Mouse (Mus musculus) forebrain, embryonic 12.5 days (tissue): ENCODE data around the gene Unc5a. TPM values are rescaled to one million over a fixed set of nuclear protein-coding genes. Genes with fewer than 3 reads are reported as not detected.

Source experiments
- ATAC-seq: fragments of 200-750 bp; cut with Nextera tagmentation; 2 replicates; pipeline ENCODE4 v1.8.0; 2017; ENCODE audit warnings: moderate TSS enrichment; ENCODE audit not compliant: low FRiP score
- H3K27ac ChIP-seq: fragments of 300-500 bp; sonication (generic); 2 replicates; pipeline ENCODE4 v1.5.1; 2016; ENCODE audit warnings: mild to moderate bottlenecking
- H3K27me3 ChIP-seq: fragments of 300-500 bp; sonication (generic); 2 replicates; pipeline ENCODE4 v1.6.1; 2016; ENCODE audit warnings: mild to moderate bottlenecking
- H3K36me3 ChIP-seq: fragments of 300-500 bp; sonication (generic); replicated peaks from 2 replicates; pipeline ENCODE4 v1.6.1; 2016; ENCODE audit warnings: mild to moderate bottlenecking
- H3K4me1 ChIP-seq: fragments of 300-500 bp; sonication (generic); 2 replicates; pipeline ENCODE4 v1.6.1; 2016
- H3K4me2 ChIP-seq: fragments of 300-500 bp; sonication (generic); 2 replicates; pipeline ENCODE4 v1.6.1; 2016; ENCODE audit warnings: mild to moderate bottlenecking, moderate library complexity
- H3K4me3 ChIP-seq: fragments of 300-500 bp; sonication (generic); replicated peaks from 2 replicates; pipeline ENCODE4 v1.5.1; 2016; ENCODE audit warnings: mild to moderate bottlenecking
- H3K9ac ChIP-seq: fragments of 300-500 bp; sonication (generic); 2 replicates; pipeline ENCODE4 v1.6.1; 2016; ENCODE audit warnings: mild to moderate bottlenecking
- H3K9me3 ChIP-seq: fragments of 300-500 bp; sonication (generic); 2 replicates; pipeline ENCODE4 v1.6.1; 2016
- WGBS: fragments of 180-500 bp; shearing (Covaris S2); methylation state at CpG from one replicate; pipeline ENCODE4 v1.1.7; 2016; 5-methylcytosine and 5-hydroxymethylcytosine counted together
- polyA plus RNA-seq: library from polyadenylated mRNA; unstranded; fragments of >200 nt; fragmentation: Nextera tagmentation; extraction: Ambion mirVana; gene quantifications from 2 replicates; pipeline ENCODE4 v1.2.1, GENCODE M21; 2016

Unc5a gene
- polyA plus RNA-seq, 1 experiment from 2014 or later: 5.6 TPM

DNA sequence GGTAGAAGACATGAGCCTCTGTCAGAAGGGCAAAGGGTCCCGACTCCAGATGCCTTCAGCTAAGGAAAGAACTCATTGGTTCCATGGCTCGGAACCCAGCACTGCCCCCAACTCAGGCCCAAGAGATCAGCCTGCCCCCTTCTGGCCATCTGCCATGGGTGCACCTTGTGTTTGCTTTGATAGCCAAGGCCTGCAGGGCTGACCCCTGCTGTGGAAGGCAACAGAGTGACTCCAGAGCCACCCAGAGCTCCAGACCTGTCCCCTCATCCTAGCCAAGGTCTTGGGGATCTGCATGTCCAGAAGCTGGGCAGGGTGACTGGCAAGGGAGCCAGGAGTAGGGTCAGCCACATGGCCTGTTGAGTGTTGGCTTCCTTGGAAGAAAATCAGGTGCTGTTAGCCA is 34.4 kb downstream of the Unc5a start:
- Histone ChIP-seq H3K4me2 (no peak overlapping the region), H3K27ac (no peak overlapping the region), H3K4me3 (no peak overlapping the region), H3K4me1 (peaks cover 33% of the 10 kb centered on the region), H3K9me3 (no peaks in the 10 kb centered on the region), H3K27me3 (peaks cover 70% of the 10 kb centered on the region), H3K9ac (no peak overlapping the region), H3K36me3 (no peaks in the 10 kb centered on the region)
- no peak for ATAC-seq
- WGBS: 62% methylated on average over 2 of the region's 2 CpGs

DNA sequence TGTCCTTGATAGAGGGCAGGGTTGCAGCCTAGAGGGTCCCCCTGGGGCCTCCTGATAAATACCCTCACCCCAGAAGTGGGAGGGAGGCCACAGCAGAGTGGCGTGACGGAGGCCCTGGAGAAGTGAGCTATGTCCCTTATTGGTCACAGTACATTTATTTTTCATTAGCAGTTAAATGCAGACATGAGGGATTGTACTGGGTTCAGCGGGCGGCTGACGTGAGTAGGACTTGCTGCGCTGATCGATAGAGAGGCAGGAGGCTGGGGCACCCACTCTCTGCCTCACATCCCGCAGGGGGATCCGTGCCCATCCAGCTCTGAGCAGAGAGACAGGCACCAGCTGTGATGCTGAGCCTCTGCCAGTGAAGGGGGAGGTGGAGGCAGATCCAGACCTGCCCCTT is 38.2 kb downstream of the Unc5a start:
- Histone ChIP-seq H3K9me3 (no peaks in the 10 kb centered on the region), H3K4me2 (no peak overlapping the region), H3K9ac (no peak overlapping the region; the same call in 1 of the 2 replicates), H3K4me1 (peaks cover 21% of the 10 kb centered on the region), H3K36me3 (no peaks in the 10 kb centered on the region), H3K27ac (no peak overlapping the region), H3K4me3 (no peak overlapping the region), H3K27me3 (peaks cover 57% of the 10 kb centered on the region)
- WGBS: 78% methylated on average over 9 of the region's 9 CpGs
- ATAC-seq: no peak

DNA sequence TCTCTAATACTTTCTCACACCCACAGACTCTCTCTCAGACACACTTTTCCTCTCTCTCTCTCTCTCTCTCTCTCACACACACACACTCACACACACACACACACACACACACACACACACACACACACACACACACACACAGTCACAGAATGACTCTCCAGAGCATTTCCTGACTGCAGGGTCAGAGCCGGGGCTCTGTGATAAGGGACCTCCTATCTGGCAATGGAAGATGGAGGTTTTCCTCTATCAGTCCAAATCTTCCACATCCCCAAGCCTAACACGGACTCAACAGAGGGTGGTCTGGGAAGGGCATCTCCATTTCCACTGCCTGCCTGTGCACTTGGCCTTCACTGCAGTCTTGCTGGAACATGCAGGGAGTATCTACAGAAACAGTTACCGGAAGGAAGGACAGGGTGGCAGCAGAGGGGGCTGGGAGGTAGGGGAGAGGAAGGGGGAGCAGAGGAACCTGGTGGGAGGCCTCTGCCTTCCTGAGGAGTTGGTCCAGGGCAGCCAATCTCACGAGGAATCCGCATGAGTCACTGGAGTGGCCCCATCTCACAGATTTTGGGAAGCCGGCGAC is 39.1 kb downstream of the Unc5a start:
- Histone ChIP-seq H3K9ac (no peak overlapping the region; the same call in 1 of the 2 replicates), H3K27me3 (peaks cover 53% of the 10 kb centered on the region), H3K4me1 (peaks cover 21% of the 10 kb centered on the region), H3K4me3 (no peak overlapping the region), H3K4me2 (no peak overlapping the region), H3K9me3 (no peaks in the 10 kb centered on the region), H3K27ac (no peak overlapping the region), H3K36me3 (no peaks in the 10 kb centered on the region)
- no peak for ATAC-seq
- 55% methylated on average over 7 of the region's 7 CpGs for WGBS

DNA sequence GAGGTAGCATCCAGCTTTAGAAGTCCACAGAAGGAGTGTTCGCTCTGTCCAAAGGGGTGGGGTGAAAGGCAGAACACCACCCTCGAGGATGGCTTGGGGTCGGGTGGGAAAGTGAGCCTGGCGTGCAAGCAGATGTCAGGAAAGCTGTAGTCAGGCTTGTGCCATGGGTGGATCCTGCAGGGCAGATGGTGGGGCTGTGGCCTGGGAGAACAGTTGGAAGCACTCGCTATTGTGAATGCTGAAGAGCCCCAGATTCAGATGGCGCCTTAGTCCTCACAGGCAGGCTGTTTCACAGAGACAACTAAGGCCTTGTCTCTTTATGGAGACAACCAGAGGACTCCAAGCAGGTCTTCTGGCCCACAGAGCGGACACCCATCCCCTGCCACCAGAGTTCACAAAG is 43.0 kb downstream of the Unc5a start:
- ATAC-seq: no peak
- peaks cover 41% of the 10 kb centered on the region for H3K4me1 ChIP-seq
- peaks cover 46% of the 10 kb centered on the region for H3K27me3 ChIP-seq

DNA sequence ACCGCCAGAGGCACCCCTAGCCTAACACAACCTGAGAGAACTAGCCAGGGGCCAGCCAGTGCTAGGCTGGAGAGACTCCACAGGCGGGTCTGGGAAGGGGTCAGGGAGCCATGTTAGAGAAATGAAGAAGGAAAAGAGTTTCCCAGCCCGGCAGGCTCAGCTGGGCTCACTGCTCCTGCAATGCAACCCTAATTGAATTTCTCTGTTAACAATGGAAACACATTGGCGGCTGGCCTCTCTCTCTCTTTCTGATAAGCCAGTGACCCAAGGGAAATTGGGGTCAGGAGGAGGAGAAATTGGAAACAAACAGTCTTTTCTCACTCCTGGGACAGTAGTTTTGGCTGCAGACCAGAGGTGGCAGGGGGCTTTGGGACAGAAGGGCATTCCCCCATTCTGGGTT is 45.4 kb downstream of the Unc5a start:
- Histone ChIP-seq H3K4me2 (peak overlapping the region; percentile 16; the same call in 1 of the 2 replicates), H3K4me3 (no peak overlapping the region)

More for the DNA sequence above, 43.0 kb downstream of the Unc5a start:
- no peaks in the 10 kb centered on the region for H3K36me3 ChIP-seq
- H3K9me3 ChIP-seq: no peaks in the 10 kb centered on the region
- no peak overlapping the region for H3K9ac ChIP-seq
- no peak overlapping the region for H3K4me3 ChIP-seq
- 95% methylated on average over 7 of the region's 7 CpGs for WGBS
- H3K4me2 ChIP-seq: no peak overlapping the region
- H3K27ac ChIP-seq: no peak overlapping the region

DNA sequence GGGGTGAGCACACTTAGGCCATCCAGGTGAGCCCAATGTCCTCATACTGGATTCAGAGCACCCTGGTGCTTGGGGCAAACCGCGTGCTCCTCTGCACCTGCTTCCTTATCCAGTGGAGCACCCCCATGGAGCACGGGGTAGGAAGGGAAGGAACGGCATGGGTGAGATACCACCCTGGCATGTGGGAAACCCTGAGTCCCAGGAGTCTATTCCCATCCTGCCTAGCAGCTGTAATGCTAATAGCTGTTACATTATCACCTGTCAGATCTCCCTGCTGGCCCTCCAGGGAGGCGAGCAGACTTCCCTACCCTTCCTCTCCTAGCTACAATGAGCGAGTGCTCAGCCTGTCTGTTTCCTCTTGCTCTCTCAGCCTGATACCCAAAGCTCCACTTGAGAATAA is 46.0 kb downstream of the Unc5a start:
- Histone ChIP-seq H3K4me1 (peaks cover 33% of the 10 kb centered on the region), H3K4me3 (no peak overlapping the region), H3K9ac (no peak overlapping the region), H3K36me3 (no peaks in the 10 kb centered on the region), H3K27ac (peak overlapping the region; percentile 59), H3K4me2 (0 out of 2 replicates have a peak overlapping the region, but pooled peaks have one; percentile 16), H3K27me3 (peaks cover 54% of the 10 kb centered on the region), H3K9me3 (no peaks in the 10 kb centered on the region)
- WGBS: 59% methylated on average over 6 of the region's 6 CpGs
- peak; percentile 51 for ATAC-seq

More for the DNA sequence above, 45.4 kb downstream of the Unc5a start:
- H3K36me3 ChIP-seq: no peaks in the 10 kb centered on the region
- H3K9me3 ChIP-seq: no peaks in the 10 kb centered on the region
- H3K27me3 ChIP-seq: peaks cover 53% of the 10 kb centered on the region
- 1% methylated on average over 4 of the region's 4 CpGs for WGBS
- no peak overlapping the region for H3K9ac ChIP-seq
- H3K4me1 ChIP-seq: peaks cover 38% of the 10 kb centered on the region
- H3K27ac ChIP-seq: peak overlapping the region; percentile 59
- peak; percentile 54 for ATAC-seq

DNA sequence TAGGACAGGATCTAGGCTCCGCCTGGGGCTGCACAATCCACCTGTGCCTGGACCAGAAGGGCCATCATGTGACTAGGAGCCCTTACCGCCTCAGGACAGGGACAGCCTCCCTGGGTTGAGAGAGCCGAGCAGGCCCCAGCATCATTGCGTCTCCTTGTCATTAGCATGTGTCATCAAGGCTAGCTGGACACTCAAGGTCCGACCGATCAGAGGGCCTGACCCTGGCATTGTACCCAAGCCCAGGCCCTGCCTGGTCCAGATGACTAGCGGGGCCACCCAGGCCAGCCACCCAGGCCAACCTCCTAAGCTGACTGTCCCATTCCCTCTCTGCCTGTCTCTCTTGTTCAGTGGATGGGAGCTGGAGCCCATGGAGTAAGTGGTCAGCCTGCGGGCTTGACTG is 48.4 kb downstream of the Unc5a start:
- Histone ChIP-seq H3K4me3 (no peak overlapping the region), H3K9me3 (no peaks in the 10 kb centered on the region), H3K27ac (no peak overlapping the region), H3K9ac (no peak overlapping the region), H3K4me2 (no peak overlapping the region), H3K36me3 (0 out of 2 replicates have a peak, but pooled peaks cover 4% of the 10 kb centered on the region), H3K27me3 (peaks cover 51% of the 10 kb centered on the region), H3K4me1 (peaks cover 33% of the 10 kb centered on the region)
- WGBS: 89% methylated on average over 8 of the region's 8 CpGs
- ATAC-seq: no peak

DNA sequence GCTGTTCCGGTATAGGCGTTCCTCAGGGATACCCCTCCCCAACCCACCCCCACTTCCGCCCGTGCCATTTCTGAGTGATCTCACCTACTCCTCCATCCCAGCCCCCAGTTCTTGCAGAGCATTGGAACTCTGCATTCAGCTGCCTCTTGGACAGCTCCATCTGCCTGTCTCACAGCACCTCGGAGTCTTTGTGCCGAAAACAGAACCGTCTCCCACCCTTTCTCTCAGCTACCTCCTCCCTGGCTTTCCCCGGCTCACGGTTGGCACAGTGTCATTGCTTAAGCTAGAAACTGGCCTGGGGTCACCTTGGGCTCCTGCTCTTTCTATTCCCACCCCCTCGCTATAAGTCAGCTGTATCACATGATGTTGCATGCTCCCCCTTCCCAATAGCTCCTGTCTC is 51.2 kb downstream of the Unc5a start:
- no peaks in the 10 kb centered on the region for H3K9me3 ChIP-seq
- H3K9ac ChIP-seq: no peak overlapping the region
- H3K4me3 ChIP-seq: no peak overlapping the region
- 84% methylated on average over 10 of the region's 10 CpGs for WGBS
- H3K27ac ChIP-seq: no peak overlapping the region
- peaks cover 4% of the 10 kb centered on the region; the same call in 1 of the 2 replicates for H3K36me3 ChIP-seq
- no peak overlapping the region for H3K4me2 ChIP-seq
- H3K4me1 ChIP-seq: peaks cover 22% of the 10 kb centered on the region
- ATAC-seq: no peak
- H3K27me3 ChIP-seq: peaks cover 58% of the 10 kb centered on the region

DNA sequence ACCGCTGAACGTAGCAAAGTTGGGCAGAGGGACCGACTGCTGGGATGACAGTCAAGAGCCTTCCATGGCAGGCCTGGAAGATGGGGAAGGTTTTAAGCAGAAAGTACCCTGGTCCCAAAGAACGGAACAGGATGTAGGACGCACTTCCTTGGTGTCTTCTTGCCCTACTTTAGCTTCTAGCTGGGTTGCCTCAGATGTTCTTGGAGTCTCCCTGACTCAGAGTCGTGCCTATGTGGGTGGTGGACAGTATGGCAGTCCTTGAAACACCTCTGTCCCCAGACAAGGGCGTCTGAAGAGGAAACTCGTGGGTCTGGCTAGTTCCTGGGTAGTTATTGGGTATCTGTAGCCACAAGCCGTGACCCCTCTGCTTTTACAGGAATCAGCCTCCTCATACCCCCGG is 52.9 kb downstream of the Unc5a start:
- WGBS: 84% methylated on average over 10 of the region's 10 CpGs
- no peaks in the 10 kb centered on the region for H3K9me3 ChIP-seq
- no peak overlapping the region for H3K27ac ChIP-seq
- peaks cover 45% of the 10 kb centered on the region for H3K27me3 ChIP-seq
- ATAC-seq: no peak
- H3K4me3 ChIP-seq: no peak overlapping the region
- peaks cover 4% of the 10 kb centered on the region; the same call in 1 of the 2 replicates for H3K36me3 ChIP-seq
- H3K4me2 ChIP-seq: no peak overlapping the region
- H3K4me1 ChIP-seq: peaks cover 26% of the 10 kb centered on the region
- H3K9ac ChIP-seq: no peak overlapping the region

DNA sequence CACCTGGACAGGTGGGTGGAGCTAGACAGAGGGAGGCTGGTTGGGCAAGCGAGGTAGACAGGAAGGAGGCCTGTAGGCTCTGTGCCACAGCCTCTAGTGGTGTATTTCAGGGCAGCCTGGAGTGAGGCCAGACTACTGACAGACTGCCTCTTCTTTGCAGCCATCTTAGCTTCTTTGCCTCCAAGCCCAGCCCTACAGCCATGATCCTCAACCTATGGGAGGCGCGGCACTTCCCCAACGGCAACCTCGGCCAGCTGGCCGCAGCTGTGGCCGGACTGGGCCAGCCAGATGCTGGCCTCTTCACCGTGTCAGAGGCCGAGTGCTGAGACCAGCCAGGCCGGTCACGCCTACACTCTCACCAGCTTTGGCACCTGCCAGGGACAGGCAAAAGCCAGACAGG is 55.4 kb downstream of the Unc5a start:
- WGBS: 82% methylated on average over 11 of the region's 11 CpGs
- no peak for ATAC-seq
- Histone ChIP-seq H3K4me2 (no peak overlapping the region), H3K9me3 (no peaks in the 10 kb centered on the region), H3K36me3 (peaks cover 4% of the 10 kb centered on the region; the same call in 1 of the 2 replicates), H3K4me3 (no peak overlapping the region), H3K9ac (no peak overlapping the region), H3K27ac (no peak overlapping the region), H3K4me1 (peaks cover 43% of the 10 kb centered on the region), H3K27me3 (peaks cover 32% of the 10 kb centered on the region)

DNA sequence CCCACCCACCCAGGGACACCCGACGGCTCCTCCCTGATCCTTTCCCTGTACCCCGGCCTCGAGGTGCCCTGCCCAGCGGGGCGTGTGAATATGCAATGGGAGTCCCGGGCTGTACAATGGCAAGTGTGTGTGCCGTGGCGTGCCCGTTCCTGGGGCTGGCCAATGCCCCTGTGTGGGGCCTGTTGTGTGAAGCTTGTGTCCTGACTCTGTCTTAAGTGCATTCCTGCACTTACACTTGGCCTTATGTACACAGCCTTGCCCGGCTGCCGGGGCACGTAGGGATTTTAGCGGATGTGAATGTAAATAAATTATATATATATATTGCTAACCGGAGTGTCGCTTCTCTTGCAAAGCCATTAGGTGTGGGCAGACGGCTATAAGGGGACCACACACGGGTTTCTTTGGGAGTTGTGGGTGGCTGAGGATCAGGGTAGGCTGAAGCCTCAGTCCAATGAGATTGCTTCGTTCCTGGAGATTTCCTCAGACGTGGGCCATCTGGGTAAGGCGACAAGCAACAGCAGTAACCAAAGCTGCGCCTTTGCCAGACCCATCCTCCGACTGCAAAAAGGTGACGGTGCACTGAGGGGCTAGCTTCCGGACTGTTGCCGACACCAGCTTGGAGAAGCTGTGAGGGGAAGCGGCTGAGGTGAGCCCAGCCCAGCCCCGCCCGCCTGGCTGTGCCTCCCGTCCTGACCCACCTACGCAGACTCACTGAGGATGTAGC is 56.6 kb downstream of the Unc5a start:
- Histone ChIP-seq H3K4me1 (peaks cover 43% of the 10 kb centered on the region), H3K27ac (no peak overlapping the region), H3K36me3 (peaks cover 4% of the 10 kb centered on the region; the same call in 1 of the 2 replicates), H3K4me2 (no peak overlapping the region), H3K27me3 (peaks cover 33% of the 10 kb centered on the region), H3K9me3 (no peaks in the 10 kb centered on the region), H3K4me3 (no peak overlapping the region), H3K9ac (no peak overlapping the region)
- ATAC-seq: no peak
- WGBS: 77% methylated on average over 31 of the region's 31 CpGs

DNA sequence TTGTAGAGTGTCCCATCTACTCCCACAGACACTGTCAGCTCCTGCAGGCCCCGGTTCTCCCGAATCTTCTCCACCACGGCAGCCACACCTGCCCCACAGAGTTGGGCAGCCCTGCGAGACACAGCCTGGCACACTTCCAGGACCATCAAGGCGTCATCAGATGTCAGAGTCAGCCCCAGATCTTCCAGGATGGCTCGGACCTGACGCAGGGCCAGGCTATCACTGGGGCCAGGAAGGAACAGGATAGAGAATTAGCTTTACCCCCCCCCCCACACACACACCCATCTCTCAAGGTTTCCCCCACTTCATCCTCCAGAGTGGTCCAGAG is 57.2 kb downstream of the Unc5a start:
- Histone ChIP-seq H3K9ac (no peak overlapping the region), H3K27me3 (peaks cover 32% of the 10 kb centered on the region), H3K4me3 (no peak overlapping the region)

DNA sequence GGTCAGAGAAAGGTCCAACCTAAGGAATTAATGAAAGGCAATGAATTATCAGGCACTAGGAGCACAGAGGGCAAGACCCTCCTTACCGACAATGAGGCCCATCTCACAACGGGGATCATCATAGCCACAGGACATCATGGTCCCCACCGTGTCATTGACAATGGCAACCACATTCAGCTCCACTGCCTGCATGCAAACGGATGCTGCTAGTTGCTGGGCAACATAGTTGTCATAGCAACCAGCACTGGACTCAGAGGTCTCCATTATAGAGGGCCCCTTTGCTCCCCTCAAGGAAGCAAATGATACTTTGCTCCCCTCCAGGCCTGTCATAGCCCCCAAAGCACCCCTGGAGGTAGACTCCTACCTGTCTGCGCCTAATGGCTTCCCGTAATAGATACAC is 59.4 kb downstream of the Unc5a start:
- WGBS: 30% methylated on average over 6 of the region's 6 CpGs
- Histone ChIP-seq H3K4me3 (no peak overlapping the region), H3K27ac (0 out of 2 replicates have a peak overlapping the region, but pooled peaks have one; percentile 22), H3K9me3 (no peaks in the 10 kb centered on the region), H3K9ac (no peak overlapping the region), H3K4me2 (no peak overlapping the region), H3K27me3 (peaks cover 27% of the 10 kb centered on the region; the same call in 1 of the 2 replicates), H3K36me3 (no peaks in the 10 kb centered on the region), H3K4me1 (peaks cover 53% of the 10 kb centered on the region)
- peak; percentile 57 for ATAC-seq

More for the DNA sequence above, 57.2 kb downstream of the Unc5a start:
- H3K4me2 ChIP-seq: no peak overlapping the region
- no peak overlapping the region for H3K27ac ChIP-seq
- H3K9me3 ChIP-seq: no peaks in the 10 kb centered on the region
- 86% methylated on average over 7 of the region's 7 CpGs for WGBS
- no peaks in the 10 kb centered on the region; the same call in 1 of the 2 replicates for H3K36me3 ChIP-seq
- ATAC-seq: no peak
- H3K4me1 ChIP-seq: peaks cover 43% of the 10 kb centered on the region
